Mouse (Mus musculus): ENCODE measurements at regions not wholly inside any gene's neighbourhood (a gene's known extent, or its start where the extent isn't known, plus 50 kb on each side); places are given as distances from the start of the nearest gene placed in this dataset.
"Not testable (repeated sequence)": the region's sequence is repeated elsewhere in the genome, so short reads cannot be mapped to it uniquely, and the experiment has no call there.

DNA sequence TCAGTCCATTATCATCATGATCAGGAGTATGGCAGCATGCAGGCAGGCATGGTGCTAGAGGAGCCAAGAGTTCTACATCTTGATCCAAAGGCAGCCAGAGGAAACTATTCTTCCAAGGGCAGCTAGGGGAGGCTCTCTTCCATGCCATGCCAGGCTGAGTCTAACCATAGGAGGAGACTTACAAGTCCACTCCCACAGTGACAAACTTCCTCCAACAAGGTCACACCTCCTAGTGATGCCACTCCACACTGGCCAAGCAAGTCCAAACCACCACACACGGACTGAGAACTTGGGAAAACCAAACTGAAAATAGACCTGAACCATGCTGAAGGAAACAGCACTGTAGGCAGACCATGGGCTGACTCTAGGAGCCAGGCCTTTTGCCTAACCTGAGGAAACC, 197.4 kb downstream of the Prex1 start:
- intact Hi-C loops (cut with DNase I) = no loop called here

DNA sequence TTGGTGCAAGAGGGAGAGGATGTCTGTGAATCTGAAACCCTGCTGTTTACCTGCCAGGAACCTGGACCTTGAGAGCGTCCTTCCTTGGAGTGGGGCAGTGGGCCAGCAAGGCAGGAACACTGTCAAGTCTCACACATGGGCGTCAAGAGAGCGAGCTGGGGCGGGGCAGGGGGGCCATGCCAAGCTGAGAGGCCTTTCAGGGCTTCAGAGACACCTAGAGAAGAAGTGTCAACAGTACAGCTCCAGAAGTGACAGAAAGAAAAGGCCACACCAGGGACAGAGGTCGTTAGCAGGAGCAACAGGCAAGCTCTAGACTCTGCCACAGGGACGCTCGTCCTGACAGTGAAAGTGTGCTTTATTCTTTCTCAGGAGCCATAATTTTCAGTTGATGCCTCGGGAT, 199.0 kb downstream of the Prex1 start:
- intact Hi-C loops (cut with DNase I) = no loop called here

DNA sequence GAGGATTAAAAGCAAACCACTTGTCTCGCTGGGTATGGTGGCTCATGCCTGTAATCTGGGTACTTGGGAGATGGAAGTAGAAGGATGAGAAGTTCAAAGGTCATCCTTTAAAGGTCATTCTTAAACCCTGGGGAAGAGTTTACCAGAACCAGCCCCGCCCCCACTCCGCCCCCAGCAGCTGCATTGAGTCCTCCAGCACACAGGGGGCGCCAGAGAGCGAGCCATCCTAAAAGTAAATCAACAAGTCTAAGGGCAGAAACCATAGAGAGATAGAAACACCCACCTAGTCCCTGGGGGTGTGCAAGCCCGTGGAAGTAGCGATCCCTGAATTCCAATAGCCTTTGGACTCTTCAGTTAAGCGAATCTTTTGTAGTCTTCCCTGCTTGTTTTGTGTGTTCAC, 201.1 kb downstream of the Prex1 start:
- intact Hi-C loops (cut with DNase I) = no loop called here

DNA sequence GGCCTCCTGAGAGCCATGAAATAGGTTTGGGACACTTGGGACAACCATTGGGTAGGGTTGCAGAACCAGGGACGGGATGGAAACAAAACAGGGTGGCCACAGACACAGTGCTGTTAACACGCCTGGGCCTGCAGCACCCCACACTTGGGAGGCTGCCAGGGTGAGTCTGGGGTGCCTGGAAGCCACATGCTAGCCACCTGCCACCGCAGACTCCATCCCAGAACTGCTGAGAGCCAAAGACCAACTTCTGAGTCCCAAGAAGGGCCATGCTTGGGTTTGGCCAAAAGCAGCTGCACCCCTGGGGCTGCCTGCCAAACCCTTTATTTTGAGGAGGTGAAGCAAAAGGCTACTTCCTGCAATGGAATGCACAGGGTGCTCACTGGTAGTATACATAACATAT, 202.2 kb downstream of the Prex1 start:
- intact Hi-C loops (cut with DNase I) = not testable (repeated sequence)

DNA sequence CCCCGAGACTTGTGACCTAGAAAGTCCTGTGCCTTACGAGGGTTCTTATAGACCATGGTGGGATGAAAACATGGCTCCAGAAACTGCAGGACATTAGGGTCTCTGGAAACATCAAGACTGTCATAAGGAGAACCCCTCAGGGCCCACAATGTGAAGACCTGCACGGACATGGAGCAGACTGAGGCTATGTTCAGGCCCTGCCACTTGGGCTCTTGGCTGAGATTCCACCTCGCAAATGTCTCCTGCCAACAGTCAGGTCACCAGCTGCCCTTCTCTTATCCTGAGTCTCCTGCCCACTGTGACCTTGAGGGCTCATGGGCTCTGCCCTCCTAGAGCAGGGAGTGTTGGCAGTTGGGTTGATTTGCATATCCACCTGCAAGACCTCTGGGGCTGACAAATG, 202.9 kb downstream of the Prex1 start:
- intact Hi-C loops (cut with DNase I) = no loop called here

DNA sequence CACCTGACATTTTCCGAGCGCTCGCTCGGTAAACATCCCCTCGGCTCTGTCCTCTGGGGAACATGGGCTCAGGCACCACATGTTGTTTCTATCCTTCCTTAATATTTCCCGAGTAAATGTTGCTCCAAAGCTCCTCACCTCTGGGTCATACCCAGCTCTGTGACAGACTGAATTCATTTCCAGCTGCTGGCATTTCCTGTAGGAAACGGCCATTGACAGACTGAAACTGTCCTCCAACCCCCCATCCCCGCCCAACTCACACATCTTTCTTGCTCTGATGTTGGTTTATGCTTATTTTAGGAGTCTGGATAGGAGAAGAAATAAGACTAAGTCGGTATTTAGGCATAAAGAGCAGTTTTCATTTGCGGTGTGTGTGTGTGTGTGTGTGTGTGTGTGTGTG, 204.0 kb downstream of the Prex1 start:
- intact Hi-C loops (cut with DNase I) = no loop called here

DNA sequence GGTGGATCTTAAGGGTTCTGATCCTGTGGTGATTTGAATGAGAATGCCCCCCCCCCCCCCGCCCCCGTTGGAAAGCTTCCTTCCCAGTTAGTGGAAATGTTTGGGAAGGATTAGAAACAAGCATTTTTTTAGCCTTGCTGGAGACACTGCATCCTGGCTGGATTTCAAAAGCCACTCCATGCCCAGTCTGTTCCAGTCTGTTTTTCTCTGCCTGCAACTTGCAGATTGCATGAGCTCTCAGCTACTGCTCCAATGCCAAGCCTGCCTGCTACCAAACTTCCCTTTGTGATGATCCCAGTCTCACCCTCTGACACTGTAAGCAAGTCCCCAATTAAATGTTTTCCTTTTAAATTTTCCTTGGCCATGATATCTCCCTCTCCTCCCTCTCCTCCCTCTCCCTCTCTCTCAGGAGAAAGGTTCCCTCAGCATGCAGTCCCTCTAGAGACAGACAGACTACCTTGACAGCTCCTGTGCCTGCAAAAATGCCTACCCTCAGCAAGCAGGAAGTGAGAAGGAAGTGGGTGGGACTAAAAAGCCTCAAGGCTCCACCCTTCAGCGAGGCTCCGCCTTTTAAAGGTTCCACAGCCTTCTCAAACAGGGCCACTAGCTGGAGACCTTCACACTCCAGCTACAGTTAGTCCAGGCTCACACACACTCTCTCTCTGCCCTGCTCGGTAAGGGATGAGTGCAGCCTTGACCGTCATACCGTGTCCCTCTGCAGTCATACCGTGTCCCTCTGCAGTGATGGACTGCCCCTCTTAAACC, 204.8 kb downstream of the Prex1 start:
- intact Hi-C loops (cut with DNase I) = no loop called here

DNA sequence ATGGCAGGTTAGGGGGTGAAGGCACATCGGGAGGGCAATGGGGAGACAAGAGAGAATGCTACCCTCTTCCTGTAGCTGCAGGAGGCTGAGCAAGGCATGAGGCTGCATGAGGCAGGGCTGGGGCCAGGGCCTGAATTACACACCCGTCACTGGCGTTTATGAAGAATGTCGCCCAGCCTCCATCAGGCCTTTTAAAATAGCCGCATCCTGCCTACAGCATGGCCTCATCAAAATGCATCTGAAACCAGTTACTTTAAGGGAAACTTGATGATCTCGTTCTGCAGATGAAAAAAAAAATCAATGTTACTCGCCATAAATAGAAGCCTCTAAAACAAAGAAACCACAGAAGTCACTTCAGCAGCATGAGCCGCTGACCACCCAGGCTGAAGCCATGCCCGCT, 208.3 kb downstream of the Prex1 start:
- intact Hi-C loops (cut with DNase I) = no loop called here

DNA sequence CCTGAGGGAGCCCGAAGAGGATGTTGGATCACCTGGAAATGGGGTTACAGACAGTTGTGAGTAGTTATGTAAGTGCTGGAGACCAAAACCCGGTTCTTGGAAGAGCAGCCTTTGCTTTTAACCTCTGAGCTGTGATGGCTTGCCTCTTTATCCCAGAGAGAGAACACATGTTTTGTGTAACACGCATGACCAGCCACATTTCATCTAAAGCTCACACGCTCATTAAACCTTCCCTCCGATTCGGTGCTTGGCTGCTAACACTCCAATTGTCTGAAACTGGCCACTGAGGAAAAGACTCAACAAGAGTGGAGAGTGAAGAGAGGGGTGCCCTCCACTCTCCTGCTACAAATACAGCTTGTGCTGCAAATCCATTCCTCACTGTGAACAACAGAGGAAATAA, 210.0 kb downstream of the Prex1 start:
- intact Hi-C loops (cut with DNase I) = no loop called here

DNA sequence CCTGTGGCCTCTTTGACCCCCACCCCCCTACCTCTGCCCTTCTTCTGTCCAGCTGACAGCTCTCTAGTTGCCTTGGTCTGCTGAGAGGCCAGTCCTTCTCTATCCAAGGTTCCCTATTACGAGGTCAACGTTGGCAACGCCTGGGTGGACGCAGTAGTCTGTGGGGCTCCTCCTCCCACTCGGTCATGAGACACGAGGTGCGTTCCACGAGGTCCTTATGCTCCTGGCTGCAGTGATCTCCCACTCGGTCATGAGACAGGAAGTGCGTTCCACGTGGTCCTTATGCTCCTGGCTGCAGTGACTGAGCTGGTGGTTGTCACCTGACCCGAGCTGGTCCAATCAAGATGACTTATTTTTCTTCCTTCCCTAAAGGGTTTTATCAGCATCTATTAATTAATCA, 220.7 kb downstream of the Prex1 start:
- intact Hi-C loops (cut with DNase I) = no loop called here

DNA sequence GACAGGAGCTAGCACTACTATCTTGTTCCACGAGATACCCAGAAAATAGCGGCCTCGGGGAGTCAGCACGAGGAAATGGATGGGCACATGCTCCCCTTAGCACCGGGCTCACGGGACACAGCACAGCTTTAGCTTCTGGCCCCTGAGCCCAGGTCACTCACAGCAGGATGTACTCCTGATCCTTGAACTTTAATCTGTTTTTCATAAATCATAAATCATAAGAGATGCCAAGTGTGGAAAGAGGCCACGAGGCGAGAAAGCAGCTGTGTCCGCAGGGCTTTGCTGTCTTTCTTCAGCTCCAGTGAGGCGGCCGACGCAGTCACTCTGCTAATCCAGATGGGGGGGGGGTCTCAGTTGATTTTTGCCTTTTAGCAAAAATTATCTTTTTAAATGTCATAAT, 221.2 kb downstream of the Prex1 start:
- intact Hi-C loops (cut with DNase I) = no loop called here

DNA sequence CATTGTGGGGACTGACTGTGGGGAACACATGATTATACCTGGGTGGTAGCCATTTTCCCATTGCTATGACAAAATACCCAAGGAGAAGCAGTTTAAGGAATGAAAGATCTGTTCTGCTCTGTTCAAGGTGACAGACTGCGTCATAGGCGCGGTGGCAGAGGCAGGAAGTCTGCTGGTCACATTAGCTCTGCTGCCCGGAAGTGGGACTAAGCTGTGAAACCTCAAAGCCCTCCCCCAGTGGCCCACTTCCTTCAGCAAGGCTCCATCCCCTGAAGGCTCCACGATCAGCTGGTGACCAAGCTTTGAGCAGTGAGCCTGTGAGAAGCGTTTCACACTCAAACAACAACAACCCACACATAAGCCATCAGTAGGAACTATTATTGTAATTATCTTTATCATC, 221.8 kb downstream of the Prex1 start:
- intact Hi-C loops (cut with DNase I) = no loop called here

DNA sequence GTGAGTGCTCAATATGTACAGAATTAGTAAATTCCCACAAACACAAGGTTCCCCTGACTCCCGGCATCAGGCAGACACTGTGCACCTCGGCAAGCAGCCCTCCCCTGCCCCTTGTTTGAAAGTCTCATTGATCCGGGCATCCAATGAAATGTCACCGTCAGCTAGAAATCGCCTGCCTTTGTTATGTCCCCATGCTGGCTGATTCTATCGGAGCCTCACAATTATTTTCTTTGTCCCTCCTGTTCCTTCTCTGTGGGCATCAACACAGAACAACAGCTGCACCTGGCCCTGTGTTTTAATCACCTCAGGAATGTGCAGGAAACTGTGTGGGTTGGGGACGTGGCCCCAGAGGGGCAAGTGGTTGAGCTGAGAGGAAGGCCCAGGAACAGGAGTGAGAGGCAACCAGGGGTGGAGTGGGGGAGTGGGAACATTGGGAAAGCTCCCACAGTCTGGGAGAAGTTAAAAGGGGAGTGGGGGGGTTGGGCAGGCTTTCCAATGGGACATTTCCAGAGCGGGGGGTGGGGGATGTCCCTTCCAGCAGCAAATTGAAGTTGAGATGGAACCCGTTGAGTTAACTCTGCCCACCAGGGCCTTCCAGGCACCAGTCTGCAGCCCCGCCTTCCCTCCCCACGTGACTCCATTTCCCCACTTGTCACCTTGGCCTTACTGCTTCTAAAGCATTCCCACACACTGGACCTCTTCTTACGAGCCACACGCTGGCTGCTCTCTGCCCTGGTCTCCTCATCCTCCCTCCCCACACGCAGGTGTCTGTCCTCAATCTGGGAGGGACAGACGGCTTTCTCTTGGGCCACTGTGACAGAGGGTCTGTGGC, 224.4 kb downstream of the Prex1 start:
- intact Hi-C loops (cut with DNase I) = no loop called here

DNA sequence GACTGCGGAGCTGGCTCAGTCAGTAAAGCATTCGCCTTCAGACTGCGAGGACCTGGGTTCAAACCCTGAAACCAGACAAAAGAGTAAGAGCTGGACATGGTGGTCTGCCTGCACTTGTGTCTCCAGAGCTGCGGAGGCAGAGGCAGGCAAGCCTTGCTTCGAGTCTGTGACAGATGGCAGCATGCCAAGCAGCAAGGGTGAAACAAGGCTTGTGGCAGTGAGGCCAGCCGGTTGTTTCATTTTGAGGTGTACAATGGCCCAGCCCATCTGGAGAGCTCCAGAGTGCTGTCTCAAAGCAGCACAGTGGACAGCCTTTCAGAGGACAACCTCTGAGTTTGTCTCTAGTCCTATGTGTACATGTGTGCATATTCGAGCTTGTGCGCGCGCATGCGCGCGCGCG, 225.9 kb downstream of the Prex1 start:
- intact Hi-C loops (cut with DNase I) = no loop called here

DNA sequence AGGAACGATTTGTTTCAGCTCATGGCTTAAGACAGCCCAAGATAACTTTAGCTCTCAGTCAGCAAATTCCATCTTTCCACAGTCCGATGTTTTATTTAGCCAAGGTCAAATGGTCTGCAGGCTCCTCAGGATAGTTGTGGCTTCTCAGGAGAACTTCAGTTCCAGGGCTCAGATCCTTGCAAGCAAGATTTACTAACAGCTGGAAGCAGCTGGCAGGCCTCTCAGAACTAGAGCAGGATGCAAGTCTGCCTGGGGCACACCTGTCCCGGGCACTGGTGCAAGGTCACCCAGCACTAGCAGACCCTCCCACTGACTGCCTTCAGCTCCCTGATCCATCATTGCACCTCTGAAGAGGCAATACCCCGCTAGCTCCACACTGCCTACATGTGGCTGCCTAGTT, 227.8 kb downstream of the Prex1 start:
- intact Hi-C loops (cut with DNase I) = no loop called here

DNA sequence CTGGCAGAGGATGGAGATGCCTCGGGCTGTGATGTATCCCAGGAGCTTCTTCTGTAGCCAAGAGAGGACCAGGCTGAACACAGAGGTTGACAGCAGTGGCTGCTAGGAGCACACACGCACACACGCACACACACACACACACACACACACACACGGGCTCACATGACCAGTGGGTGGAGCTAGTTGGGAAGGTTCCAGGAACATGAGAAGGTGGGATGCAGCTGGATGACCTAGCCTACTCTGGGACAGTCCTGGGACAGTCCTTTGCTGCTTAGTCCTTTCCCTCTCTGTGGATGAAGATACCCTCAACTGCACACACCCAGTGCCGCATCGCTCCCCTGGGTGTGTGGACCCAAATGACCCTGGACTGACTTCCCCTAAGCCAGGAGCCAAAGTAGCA, 228.3 kb downstream of the Prex1 start:
- intact Hi-C loops (cut with DNase I) = no loop called here

DNA sequence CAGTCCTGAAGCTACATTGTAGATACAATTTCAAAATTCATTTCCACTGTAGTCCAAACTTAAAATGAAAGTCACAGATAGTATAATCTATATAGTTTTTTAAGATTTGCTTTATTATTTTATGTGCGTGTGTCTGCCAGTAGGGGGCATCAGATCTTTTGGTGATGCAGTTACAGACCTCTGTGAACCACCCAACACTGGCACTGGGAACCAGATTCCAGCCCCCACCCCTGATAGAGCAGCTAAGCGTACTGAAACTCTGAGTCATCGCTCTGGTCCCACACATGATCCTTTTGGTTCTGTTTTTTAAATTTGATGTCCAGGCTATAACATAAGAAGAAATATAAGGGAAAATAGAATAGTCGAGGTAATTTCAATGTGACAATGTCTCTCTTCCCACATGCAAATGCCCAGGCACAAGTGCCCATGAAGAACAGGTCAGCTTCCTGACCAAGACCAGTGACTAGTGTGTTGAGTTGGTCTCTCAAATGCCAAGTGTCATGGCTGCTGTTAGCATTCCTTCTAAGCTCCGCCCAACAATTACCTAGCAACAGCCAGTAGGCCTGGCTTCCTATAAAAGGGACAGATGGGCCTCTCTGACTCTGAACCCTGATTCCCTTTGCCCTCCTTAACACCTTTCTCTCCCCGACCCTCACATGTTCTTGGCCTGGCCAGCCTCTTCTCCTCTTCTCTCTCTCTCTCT, 229.9 kb downstream of the Prex1 start:
- intact Hi-C loops (cut with DNase I) = no loop called here

DNA sequence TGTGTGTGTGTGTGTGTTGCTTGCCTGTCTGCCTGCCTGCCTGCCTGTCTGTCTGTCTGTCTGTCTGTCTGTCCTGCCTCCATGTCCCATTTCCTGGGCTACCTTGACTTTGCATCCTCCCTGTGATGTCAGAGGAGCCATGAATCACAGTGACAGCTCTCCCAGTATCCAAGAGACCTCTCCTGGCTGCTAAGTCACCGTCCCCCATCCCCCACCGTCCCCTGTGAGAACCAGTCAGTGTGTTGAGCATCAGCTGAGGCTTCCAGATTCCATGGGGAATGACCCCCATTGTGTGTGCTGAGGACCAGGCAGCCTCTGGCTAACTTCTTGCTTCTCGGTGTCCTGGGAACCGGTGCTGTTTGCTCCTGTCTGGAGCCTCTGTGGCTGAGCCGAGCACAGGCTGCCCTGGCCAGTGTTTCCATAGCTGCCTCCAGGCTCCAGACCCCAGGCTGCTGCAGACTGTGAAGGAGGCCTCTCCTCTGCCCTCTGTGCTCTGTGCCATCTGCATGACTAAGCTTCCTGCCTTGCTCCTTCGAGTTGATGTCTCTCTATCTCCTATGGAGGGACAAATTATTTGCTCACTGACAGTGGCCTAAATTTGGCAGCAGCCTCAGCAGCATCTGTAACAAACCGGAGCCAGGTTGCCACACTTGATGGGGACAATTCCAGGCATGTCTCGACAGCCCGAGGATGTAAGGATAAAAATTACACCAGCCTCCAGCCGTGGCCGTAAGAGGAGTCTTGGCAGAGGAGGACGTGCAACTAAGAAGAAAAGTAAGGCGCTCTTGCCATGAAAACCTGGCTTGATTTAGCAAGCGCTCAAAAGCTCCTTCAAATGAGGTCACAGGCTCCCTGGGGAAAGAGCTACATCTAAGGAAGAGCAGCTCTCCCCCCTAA, 230.7 kb downstream of the Prex1 start:
- intact Hi-C loops (cut with DNase I) = no loop called here

DNA sequence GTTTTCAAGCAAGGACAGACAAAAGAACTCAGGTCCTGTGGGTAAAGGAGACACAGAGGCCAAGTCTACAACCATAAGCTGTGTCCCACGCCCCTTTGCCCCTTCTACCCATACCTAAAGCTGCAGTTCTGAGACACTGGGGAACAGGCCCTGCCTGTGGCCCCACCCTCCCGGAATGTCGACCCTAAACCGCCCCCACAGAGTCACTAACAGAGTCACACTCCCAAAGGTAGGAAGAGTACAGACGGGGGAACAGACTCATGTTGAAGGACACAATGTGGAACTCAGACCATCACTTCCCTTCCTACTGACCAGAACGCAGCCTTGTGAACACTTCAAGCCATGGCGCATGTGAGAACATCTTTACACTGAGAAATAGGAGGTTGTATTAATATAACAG, 231.9 kb downstream of the Prex1 start:
- intact Hi-C loops (cut with DNase I) = no loop called here

DNA sequence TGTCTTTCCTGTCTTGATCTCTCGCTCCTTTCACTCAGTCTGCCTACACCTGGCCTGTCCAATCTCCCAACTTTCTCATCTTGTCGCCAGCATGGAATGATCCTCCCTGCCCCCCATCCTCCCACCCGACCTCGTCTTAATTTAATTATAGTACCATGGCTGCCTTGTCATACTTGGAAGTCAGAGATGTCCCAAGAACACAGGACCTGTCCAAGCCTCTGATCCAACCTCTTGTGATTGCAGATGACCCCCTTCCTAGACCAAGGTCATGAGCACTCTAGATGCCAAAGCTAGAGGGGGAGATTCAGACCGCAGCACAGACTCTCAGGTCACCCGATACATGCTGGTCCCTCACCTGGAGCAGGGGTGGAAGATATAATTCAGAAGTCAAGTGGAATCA, 232.3 kb downstream of the Prex1 start:
- intact Hi-C loops (cut with DNase I) = no loop called here

DNA sequence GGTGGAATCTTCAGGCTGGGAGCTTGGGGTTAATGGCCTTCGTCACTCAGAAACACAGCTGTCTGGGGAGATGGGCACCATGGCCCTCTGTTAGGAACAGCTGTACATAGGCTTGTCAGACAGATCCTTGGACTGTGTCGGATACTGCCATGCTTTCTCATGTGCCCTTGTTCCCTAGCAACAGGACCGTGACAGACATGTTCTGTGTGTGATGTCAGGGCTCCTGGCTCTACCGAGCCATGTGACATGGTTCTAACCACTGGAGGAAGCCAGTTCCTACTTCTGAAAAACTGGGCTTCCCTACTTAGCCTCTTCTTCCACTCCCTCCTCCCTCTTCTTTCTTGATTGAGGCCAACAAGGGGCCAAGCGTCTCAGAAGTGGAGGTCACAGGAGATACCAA, 232.7 kb downstream of the Prex1 start:
- intact Hi-C loops (cut with DNase I) = no loop called here

Data from adrenal gland (tissue).